Mouse (Mus musculus) liver, embryonic 14.5 days (tissue): ENCODE measurements around the gene Angptl2.

Source experiments
- CTCF ChIP-seq: IDR thresholded peaks from 2 replicates; pipeline ENCODE4 v1.5.1; 2016; ENCODE audit warnings: antibody characterized with exemption, low read depth, control low read depth
- EP300 ChIP-seq: IDR thresholded peaks from 2 replicates; pipeline ENCODE4 v1.6.1; 2016; ENCODE audit warnings: antibody characterized with exemption, low read depth

DNA sequence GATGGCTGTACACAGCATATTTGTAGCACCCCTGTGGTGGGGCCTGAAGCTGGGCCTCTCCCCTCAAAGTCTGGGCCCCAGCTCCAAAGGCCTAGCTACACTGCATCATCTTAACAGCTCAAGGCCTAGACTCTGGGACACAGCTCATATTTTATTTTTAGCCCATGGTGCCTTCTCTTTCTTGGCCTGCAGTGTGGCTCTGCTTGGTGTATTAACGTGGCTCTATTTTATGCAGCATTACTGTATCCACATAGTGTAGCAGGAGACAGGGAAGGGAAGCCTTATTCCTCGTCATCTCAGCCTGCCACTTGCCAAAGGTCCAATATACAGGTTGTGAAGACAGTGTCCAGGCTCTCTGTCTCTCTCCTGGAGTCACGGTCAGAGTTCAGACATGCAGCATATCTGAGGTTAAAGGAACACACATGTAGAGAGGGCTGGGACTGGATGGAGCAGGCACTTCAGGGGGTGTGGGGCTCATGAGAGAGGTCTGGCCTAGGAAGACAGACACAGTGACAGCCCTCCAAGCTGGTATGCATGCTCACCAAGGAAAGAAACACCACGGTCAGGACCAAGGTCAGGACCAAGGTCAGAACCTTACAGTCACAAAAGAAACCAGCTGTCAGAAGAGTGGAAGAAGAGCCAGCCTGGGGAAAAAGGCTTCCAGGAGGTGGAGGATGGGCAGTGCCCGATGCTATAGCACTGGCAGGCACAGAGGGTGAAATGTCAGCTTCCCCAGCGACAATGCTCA is 52.7 kb downstream of the Angptl2 start:
- TF ChIP-seq CTCF, result no peak
- TF ChIP-seq EP300, result no peak
